Mouse (Mus musculus) stomach, postnatal 0 days (tissue): ENCODE measurements at regions not wholly inside any gene's neighbourhood (a gene's known extent, or its start where the extent isn't known, plus 50 kb on each side); places are given as distances from the start of the nearest gene placed in this dataset.

Experiments
- CTCF ChIP-seq: IDR thresholded peaks from 2 replicates; pipeline ENCODE4 v1.5.1; 2016; ENCODE audit warnings: antibody characterized with exemption, low read depth, mild to moderate bottlenecking, moderate library complexity
- EP300 ChIP-seq: optimal IDR thresholded peaks from 2 replicates; pipeline ENCODE3; 2016; ENCODE audit warnings: antibody characterized with exemption

DNA sequence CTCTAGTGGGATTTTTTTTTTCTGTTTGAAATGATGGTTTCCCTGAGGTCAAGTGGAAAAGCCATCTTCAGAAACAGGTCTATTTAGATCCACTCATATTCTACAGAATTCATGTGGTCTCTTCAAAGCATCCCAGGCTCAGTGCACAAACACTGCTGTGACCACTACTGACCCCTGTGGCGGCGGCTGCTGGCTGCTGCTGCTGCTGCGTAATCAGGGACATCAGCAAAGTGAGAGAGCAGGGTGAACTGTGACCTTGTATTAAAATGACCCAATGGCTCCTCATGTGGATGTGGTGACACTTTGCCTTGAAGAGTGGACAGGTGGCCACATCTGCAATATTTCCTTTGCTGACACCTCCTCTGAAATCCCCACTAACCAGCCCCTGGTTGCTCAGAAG lies 169.1 kb upstream of the Rapgef5 start:
- TF ChIP-seq CTCF (no peak), EP300 (no peak)
